Mouse (Mus musculus): ENCODE measurements around the gene Mum1l1. TPM values are rescaled to one million over a fixed set of nuclear protein-coding genes. Genes with fewer than 3 reads are reported as not detected.

Gene Mum1l1
- not detected in 2 replicates for polyA plus RNA-seq (2012; ENCODE audit: low replicate concordance)

GRCm38 (mm10) chrX:139209829-139210225 is at the start of gene Mum1l1:
Mum1l1 (plus strand) TSS chrX:139210042.

GRCm38 (mm10) chrX:139178928-139179327 is 30.9 kb upstream of the Mum1l1 start, which contains the start of gene 4933428M09Rik:
4933428M09Rik (plus strand) TSS chrX:139179228.

Other genes with a start within 250 kb of the Mum1l1 start
- gene Serpina7, start 124.8 kb upstream of the Mum1l1 start, polyA plus RNA-seq (2012; ENCODE audit: low replicate concordance): not detected in 2 replicates
- gene 4930513O06Rik, start 123.8 kb upstream of the Mum1l1 start, polyA plus RNA-seq (2012; ENCODE audit: low replicate concordance): not detected in 2 replicates
- not detected in 2 replicates for gene 4933428M09Rik, start 30.8 kb upstream of the Mum1l1 start, polyA plus RNA-seq (2012; ENCODE audit: low replicate concordance)
- gene Trap1a, start 123.6 kb downstream of the Mum1l1 start, polyA plus RNA-seq (2012; ENCODE audit: low replicate concordance): not detected in 2 replicates

Data from leukemia stem cell, adult 10-12 weeks (primary cell).